Mouse (Mus musculus) adrenal gland, postnatal 14 days (tissue): ENCODE data around the gene Gm21962. TPM values are rescaled to one million over a fixed set of nuclear protein-coding genes. Genes with fewer than 3 reads are reported as not detected.
"Not testable (repeated sequence)": the region's sequence is repeated elsewhere in the genome, so short reads cannot be mapped to it uniquely, and the experiment has no call there.

Source experiments
- DNase-seq: peaks from one replicate; pipeline ENCODE4 v3.0.0; 2021; ENCODE audit warnings: mixed read lengths
- long read RNA-seq, 2 experiments: library from polyadenylated mRNA; stranded (forward); transcript quantifications; one replicate each; pipeline ENCODE4 v2.0.0; 2021
- total RNA-seq: library from RNA; stranded (reverse); gene quantifications from 2 replicates; pipeline ENCODE4 v1.2.3, GENCODE M21; 2021

Gene Gm21962
- total RNA-seq = not detected in 2 replicates
- long read RNA-seq, experiment 1 = 0 reads
- long read RNA-seq, experiment 2 = 0 reads

DNA sequence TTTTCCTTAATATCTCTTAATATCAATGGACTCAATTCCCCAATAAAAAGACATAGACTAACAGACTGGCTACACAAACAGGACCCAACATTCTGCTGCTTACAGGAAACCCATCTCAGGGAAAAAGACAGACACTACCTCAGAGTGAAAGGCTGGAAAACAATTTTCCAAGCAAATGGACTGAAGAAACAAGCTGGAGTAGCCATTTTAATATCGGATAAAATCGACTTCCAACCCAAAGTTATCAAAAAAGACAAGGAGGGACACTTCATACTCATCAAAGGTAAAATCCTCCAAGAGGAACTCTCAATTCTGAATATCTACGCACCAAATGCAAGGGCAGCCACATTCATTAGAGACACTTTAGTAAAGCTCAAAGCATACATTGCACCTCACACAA is at the start of gene Gm21962:
Gene Gm21962 (plus strand): TSS at position 301 of the 400 bp plus-strand sequence.
- not testable (repeated sequence) for DNase-seq

- peak; percentile 12 for DNase-seq
These were observed 49.2 kb upstream of the Gm21962 start for GRCm38 (mm10) chr3:137622091-137622490.

DNA sequence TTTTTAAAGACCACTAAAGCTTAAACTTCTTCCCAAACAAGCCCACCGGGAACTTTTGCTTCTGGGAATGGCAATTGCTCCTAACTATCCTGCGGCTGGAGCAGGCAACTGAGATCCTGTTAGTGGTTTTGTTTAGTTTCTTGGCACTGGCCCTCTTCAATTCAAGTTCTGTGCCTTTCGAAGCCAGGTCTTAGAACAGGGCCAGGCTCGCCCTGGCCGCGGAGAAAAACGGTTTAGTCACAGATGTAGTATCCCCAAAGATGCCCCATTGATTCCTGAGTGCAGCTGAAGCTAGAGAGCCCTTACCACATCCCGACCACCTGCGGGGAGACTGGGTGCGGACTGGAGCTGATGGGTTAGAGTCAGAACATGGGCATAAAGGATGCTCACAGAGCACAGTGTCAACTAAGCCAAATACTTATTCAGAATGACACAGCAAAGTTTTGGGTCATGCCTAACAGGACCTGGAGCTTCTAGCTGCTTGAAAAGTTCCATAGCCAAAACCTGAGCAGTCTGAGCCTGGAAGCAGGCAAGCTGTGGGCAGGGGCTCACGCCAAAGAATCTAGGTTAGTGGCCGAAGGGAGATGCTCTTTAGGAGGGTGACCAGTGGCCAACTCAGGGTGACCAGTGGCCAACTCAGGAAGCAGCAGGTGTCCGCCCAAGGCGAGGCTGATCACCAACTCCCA is 48.3 kb upstream of the Gm21962 start:
- no peak for DNase-seq

GRCm38 (mm10) chr3:137623581-137624362 is 47.6 kb upstream of the Gm21962 start:
- peak; percentile 74 for DNase-seq

DNA sequence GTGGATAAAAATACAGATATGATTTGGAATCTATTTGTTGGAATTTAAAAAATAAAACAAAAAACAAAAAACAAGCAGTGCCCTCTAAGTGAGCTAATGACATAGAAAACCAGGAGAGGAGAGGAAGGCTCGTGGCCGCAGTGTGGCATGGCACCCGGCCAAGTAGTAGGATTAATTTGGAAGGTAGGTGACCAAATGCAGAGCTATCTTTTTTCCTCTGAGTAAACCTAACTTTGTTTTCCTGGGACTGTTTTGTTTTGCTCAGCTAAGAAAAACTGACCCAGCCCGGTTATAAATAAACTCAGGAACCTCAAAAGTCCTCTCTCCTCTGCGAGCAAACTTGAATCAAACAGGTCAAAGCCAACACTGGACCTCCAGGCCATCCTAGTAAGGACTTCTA is 46.3 kb upstream of the Gm21962 start:
- no peak for DNase-seq

GRCm38 (mm10) chr3:137633726-137634125 is 37.6 kb upstream of the Gm21962 start:
- DNase-seq = no peak

DNA sequence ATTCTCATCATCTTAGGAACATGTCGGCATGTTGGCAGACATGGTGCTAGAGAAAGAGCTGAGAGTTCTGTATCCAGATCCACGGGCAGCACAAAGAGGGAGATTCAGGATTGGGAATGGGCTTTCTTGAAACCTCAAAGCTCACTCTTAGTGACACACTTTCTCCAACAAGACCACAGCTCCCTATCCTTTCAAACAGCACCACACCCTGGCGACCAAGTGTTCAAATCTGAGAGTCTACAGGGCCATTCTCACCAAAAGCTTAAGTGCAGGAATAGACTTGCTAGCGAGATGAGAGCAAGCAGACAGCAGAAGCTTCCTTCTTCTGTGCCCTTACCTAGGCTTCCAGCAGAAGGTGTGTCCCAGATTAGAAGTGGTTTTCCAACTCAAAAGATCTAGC is 34.8 kb upstream of the Gm21962 start:
- no peak for DNase-seq

DNA sequence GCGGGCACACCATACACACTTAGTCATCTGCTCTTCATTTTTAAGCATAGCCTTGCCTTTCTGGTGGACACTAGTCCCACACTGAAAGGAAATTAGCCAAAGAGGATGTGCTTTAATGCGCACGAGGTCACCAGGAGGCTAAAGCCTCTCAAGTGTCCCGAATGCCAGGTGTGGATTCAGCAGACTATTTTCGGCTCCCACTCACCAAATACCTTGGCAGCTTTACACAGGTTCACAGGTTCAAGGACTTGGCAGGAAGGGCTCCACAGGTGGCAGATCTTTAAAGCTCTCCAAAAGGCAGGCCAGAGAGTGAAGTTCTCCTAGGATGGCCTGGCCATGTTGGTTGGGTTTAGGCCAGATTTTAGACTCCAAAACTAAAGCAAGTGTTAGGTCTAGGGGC is 30.1 kb upstream of the Gm21962 start:
- no peak for DNase-seq

GRCm38 (mm10) chr3:137642137-137642536 is 29.2 kb upstream of the Gm21962 start:
- no peak for DNase-seq

GRCm38 (mm10) chr3:137642568-137642967 is 28.8 kb upstream of the Gm21962 start:
- no peak for DNase-seq

DNA sequence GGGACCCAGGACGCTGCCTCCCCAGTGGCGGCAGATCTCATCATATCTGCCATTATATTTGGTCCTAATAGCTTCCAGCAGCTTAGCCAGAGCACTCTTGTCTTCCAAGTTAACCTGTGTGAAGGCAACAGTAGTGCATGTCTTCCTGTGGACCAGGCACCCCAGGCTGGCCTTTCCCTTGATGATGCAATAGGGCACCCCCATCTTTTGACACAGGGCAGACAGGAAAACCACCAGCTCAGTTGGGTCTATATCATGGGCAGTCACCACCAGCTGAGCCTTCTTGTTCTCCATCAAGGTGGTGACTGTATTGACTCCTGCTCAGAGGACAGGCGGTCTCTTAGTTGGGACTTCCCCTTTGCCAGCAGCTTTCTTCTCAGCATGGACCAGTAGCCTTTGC is 27.2 kb upstream of the Gm21962 start:
- no peak for DNase-seq

GRCm38 (mm10) chr3:137644947-137645346 is 26.4 kb upstream of the Gm21962 start:
- DNase-seq = no peak

GRCm38 (mm10) chr3:137647427-137648100 is 23.8 kb upstream of the Gm21962 start:
- no peak for DNase-seq

DNA sequence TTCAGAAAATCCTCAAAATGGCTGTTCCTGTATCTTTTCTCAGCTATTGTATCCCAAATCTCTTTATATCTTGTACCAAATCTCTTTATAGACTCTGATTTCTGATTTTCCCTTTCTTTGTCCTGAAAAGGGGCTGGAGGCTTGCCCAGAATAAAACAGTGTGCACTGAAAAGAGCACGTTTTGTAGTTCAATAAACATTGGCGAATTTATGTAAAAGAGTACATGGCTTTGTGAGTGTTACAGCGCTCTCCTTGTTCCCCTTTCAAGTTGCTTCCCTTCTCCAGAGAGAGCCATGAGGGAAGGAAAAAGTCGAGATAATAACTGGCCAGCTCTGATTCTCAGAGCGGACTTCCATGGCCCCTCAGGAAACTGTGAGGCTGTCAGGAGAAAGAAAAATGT is 22.2 kb upstream of the Gm21962 start:
- no peak for DNase-seq

GRCm38 (mm10) chr3:137652853-137653252 is 18.5 kb upstream of the Gm21962 start:
- no peak for DNase-seq

- peak; percentile 69 for DNase-seq
These were observed 9.6 kb downstream of the Gm21962 start for GRCm38 (mm10) chr3:137680923-137681322.

GRCm38 (mm10) chr3:137682911-137683806 is 11.8 kb downstream of the Gm21962 start:
- peak; percentile 11 for DNase-seq

DNA sequence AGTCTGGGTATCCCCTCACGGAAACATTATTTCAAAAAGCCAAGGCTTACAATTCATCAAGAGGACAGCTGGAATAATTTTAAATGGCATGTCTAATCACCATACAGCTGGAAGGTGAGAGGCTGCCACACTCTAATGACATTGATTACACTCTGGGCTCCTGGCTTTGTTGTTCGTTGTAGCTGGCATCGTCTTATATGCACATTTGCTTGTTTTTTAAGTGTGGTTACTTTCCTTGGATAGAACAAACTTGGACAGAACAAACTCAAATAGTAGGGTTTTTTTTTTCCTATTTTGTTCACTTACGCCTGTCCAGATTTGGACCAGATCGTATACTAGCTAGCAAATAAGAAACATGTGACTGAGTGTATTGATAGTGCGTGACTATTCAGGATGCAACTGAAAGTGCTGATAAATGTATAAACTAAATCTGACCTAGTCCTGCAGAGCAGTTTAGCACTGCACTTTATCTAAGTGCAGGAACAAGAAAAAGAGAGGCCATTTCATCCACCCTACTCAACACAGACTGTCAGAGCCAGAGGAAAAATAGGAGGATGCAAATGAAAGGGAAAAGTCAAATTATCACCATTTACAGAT is 12.6 kb downstream of the Gm21962 start:
- no peak for DNase-seq

DNA sequence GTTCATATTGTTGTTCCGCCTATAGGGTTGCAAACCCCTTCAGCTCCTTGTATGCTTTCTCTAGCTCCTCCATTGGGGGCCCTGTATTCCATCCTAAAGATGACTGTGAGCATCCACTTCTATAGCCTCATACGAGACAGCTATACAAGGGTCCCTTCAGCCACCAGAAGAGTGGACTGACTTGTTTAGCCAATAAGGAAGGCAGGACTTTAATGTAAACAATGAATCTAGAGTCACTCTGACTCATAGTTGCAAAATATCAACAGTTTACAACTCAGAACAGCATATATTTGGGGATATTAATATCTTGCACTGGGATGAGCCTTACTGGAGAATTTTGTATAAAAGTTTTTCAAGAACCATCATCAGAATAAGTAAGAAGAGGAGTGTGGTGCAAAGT is 15.6 kb downstream of the Gm21962 start:
- DNase-seq = no peak

DNA sequence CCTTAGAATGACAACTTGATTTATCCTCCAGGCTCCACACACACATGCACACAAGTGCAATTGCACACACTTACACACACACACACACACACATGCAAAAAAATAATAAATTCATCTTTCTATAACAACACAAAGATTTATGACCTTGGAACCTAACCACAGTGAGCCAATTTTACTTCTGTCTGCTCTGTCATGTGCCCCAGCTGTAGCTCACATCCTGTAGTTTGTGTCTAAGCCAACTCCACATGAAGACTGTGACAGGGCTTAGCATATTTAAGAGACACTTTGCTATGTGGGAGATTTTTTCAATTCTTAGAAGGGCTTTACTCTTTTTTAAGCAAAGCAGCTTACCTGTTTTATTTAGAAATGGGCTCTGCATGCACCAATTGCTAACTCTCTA is 20.2 kb downstream of the Gm21962 start:
- DNase-seq = no peak

DNA sequence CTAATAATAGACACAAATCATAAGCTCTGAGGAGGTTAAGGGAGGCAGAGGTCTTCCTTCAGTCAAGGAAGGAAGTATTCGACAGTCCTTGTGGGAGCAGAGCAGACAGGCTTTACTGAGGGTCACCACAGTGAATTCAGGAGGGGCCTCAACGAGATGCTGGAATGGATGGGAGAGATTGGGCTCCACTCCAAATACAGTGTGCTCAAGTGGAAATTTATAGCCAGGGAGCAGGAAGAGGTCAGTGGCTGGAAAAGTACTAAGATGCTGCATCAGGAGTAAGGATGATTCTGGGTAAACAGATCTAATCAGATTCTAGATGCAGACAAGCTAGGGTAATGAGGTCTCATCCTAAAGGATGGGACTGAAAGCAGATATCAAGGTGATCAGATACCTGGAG is 44.6 kb downstream of the Gm21962 start:
- peak; percentile 11 for DNase-seq
